Mouse (Mus musculus) embryonic facial prominence, embryonic 12.5 days (tissue): ENCODE results near the gene Cpeb1. TPM values are rescaled to one million over a fixed set of nuclear protein-coding genes. Genes with fewer than 3 reads are reported as not detected.

Experiments
- polyA plus RNA-seq: library from polyadenylated mRNA; unstranded; fragments of >200 nt; fragmentation: Nextera tagmentation; extraction: Ambion mirVana; gene quantifications from 2 replicates; pipeline ENCODE4 v1.2.1, GENCODE M21; 2016

Cpeb1 gene
- polyA plus RNA-seq, 1 experiment from 2014 or later, result 3.6 TPM

Other genes with a start within 250 kb of the Cpeb1 start
- 5.3 and 5.7 TPM in 2 replicates for gene Pde8a, start 241.9 kb downstream of the Cpeb1 start, polyA plus RNA-seq
- gene Rps17, start 110.2 kb downstream of the Cpeb1 start, polyA plus RNA-seq, result 1,128 and 1,164 TPM in 2 replicates
- 7.6 and 10.9 TPM in 2 replicates for gene Ap3b2, start 38.5 kb upstream of the Cpeb1 start, polyA plus RNA-seq
- gene BC048679, start 42.8 kb upstream of the Cpeb1 start, polyA plus RNA-seq, result not detected in 2 replicates
- 0.10 and 0.28 TPM in 2 replicates for gene Fsd2, start 111.5 kb upstream of the Cpeb1 start, polyA plus RNA-seq
- 5.7 TPM in 2 replicates for gene Whamm, start 115.8 kb upstream of the Cpeb1 start, polyA plus RNA-seq